ENCODE assay signal across 8 mouse cellular contexts in the genomic region with DNA sequence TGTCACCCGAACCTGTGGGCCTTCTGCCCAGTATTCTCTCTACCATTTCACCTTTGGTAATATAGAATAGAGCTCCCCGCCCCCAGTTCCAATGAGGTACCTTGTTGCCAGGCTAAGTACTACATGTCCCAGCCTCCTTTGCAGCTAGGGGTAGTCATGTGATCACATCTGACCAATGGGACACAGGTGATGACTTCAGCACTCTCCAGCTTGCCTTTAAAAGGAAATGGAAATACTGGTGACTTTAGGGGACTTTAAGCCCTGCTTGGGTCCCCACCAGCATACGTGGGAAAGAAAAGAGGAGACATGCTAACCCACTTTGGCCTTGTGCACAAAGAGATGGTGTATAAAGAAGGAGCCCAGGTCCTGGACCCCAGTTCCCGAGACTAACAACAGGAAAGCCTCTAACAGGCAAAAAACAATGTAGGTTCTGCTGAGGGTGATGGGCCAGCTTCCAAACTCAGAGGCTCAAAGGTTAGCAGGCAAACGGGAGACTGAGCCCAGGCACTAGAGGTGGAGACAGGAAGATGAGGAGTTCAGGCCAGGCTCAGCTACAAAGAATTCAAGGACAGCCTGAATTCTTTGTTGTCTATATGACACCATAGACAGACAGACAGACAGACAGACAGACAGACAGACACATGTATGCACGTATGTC.
DNase-seq lines count a peak whose midpoint lies in the region; ATAC-seq lines count a peak whose summit lies in the region.

No protein-coding gene starts in this region.

- DNase-seq in B cell, adult 2 months: peak; percentile 77 to 80
- DNase-seq in adrenal gland, postnatal 10 days: peak; percentile 85
- DNase-seq in embryonic facial prominence, embryonic 14.5 days (ENCODE audit: low spot score): peak; percentile 90
- peak; percentile 90 for DNase-seq in heart, adult 8-10 months (ENCODE audit: low spot score)
- DNase-seq in kidney, adult 18-20 months: peak; percentile 88
- DNase-seq in splenic B cell, adult 2 months (ENCODE audit: low read depth, low spot score): peak; percentile 93

- no peaks in the 10 kb centered on the region for H3K27me3 ChIP-seq in embryonic facial prominence, embryonic 14.5 days (replicated peaks; ENCODE audit: control insufficient read depth, insufficient read depth, low read length)
- H3K27me3 ChIP-seq in limb, embryonic 15.5 days: no peaks in the 10 kb centered on the region
- no peaks in the 10 kb centered on the region for H3K27me3 ChIP-seq in midbrain, embryonic 15.5 days (replicated peaks)
- H3K27me3 ChIP-seq in splenic B cell, adult 2 months (ENCODE audit: control insufficient read depth, insufficient read depth, low read length, poor library complexity, severe bottlenecking): no peaks in the 10 kb centered on the region

- no peak overlapping the region for H3K4me3 ChIP-seq in embryonic facial prominence, embryonic 14.5 days (ENCODE audit: low read depth, low read length)
- H3K4me3 ChIP-seq in limb, embryonic 15.5 days: no peak overlapping the region
- H3K4me3 ChIP-seq in midbrain, embryonic 15.5 days: no peak overlapping the region

- H3K36me3 ChIP-seq in embryonic facial prominence, embryonic 14.5 days (ENCODE audit: control insufficient read depth, insufficient read depth, low read length): no peaks in the 10 kb centered on the region
- no peaks in the 10 kb centered on the region for H3K36me3 ChIP-seq in limb, embryonic 15.5 days
- no peaks in the 10 kb centered on the region for H3K36me3 ChIP-seq in midbrain, embryonic 15.5 days (replicated peaks)
- H3K36me3 ChIP-seq in splenic B cell, adult 2 months (ENCODE audit: control insufficient read depth, insufficient read depth, low read length, poor library complexity, severe bottlenecking): no peaks in the 10 kb centered on the region

- H3K27ac ChIP-seq in embryonic facial prominence, embryonic 14.5 days (replicated peaks; ENCODE audit: low read depth, low read length): peak overlapping the region; percentile 65
- peak overlapping the region; percentile 73 for H3K27ac ChIP-seq in limb, embryonic 15.5 days
- peak overlapping the region; percentile 70 for H3K27ac ChIP-seq in midbrain, embryonic 15.5 days

- peak overlapping the region; percentile 17; the same call in 1 of the 2 replicates for H3K9ac ChIP-seq in embryonic facial prominence, embryonic 14.5 days (ENCODE audit: low read depth, low read length)
- H3K9ac ChIP-seq in limb, embryonic 15.5 days: no peak overlapping the region
- H3K9ac ChIP-seq in midbrain, embryonic 15.5 days: no peak overlapping the region

- H3K4me2 ChIP-seq in embryonic facial prominence, embryonic 14.5 days (ENCODE audit: low read depth, low read length): peak overlapping the region; percentile 37
- no peak overlapping the region for H3K4me2 ChIP-seq in limb, embryonic 15.5 days
- H3K4me2 ChIP-seq in midbrain, embryonic 15.5 days: peak overlapping the region; percentile 7; the same call in 1 of the 2 replicates

- ATAC-seq in embryonic facial prominence, embryonic 14.5 days (ENCODE audit: low read depth): peak; percentile 71
- peak; percentile 46; the same call in 1 of the 2 replicates for ATAC-seq in limb, embryonic 15.5 days (ENCODE audit: insufficient number of reproducible peaks, low FRiP score, low TSS enrichment, low read depth)
- peak; percentile 84 for ATAC-seq in midbrain, embryonic 15.5 days (replicated peaks)

- 31% methylated on average over 6 of the region's 6 CpGs for WGBS in embryonic facial prominence, embryonic 14.5 days
- WGBS in limb, embryonic 15.5 days: 32% methylated on average over 6 of the region's 6 CpGs
- 32% methylated on average over 6 of the region's 6 CpGs for WGBS in midbrain, embryonic 15.5 days

- H3K4me1 ChIP-seq in embryonic facial prominence, embryonic 14.5 days (ENCODE audit: control insufficient read depth, insufficient read depth, low read length): peaks cover 14% of the 10 kb centered on the region
- peaks cover 31% of the 10 kb centered on the region for H3K4me1 ChIP-seq in limb, embryonic 15.5 days
- peaks cover 54% of the 10 kb centered on the region for H3K4me1 ChIP-seq in midbrain, embryonic 15.5 days

- H3K9me3 ChIP-seq in embryonic facial prominence, embryonic 14.5 days (ENCODE audit: control insufficient read depth, low read length): no peaks in the 10 kb centered on the region
- no peaks in the 10 kb centered on the region for H3K9me3 ChIP-seq in limb, embryonic 15.5 days
- H3K9me3 ChIP-seq in midbrain, embryonic 15.5 days: no peaks in the 10 kb centered on the region
